Mouse (Mus musculus): ENCODE data around the gene Tpcn2. TPM values are rescaled to one million over a fixed set of nuclear protein-coding genes. Genes with fewer than 3 reads are reported as not detected.

The Tpcn2 gene
- polyA plus RNA-seq, 1 experiment = 32.4 TPM

GRCm38 (mm10) chr7:145242851-145243712, 40.7 kb downstream of the Tpcn2 start:
- peak; percentile 67 for DNase-seq (ENCODE audit: low spot score)

- DNase-seq (ENCODE audit: low spot score) = no peak
Observed at GRCm38 (mm10) chr7:145242028-145242427, 41.8 kb downstream of the Tpcn2 start.

- DNase-seq (ENCODE audit: low spot score) = no peak
Observed at GRCm38 (mm10) chr7:145240929-145241328, 42.9 kb downstream of the Tpcn2 start.

- DNase-seq (ENCODE audit: low spot score) = no peak
Observed at GRCm38 (mm10) chr7:145239736-145240505, 43.9 kb downstream of the Tpcn2 start.

- DNase-seq (ENCODE audit: low spot score) = no peak
Observed at GRCm38 (mm10) chr7:145239145-145239544, 44.7 kb downstream of the Tpcn2 start.

GRCm38 (mm10) chr7:145234841-145235790, 48.7 kb downstream of the Tpcn2 start:
- DNase-seq (ENCODE audit: low spot score) = no peak

- DNase-seq (ENCODE audit: low spot score) = no peak
Observed at GRCm38 (mm10) chr7:145231659-145232058, 52.2 kb downstream of the Tpcn2 start.

- DNase-seq (ENCODE audit: low spot score) = no peak
Observed at GRCm38 (mm10) chr7:145226641-145227040, 57.2 kb downstream of the Tpcn2 start.

GRCm38 (mm10) chr7:145225626-145226025, 58.2 kb downstream of the Tpcn2 start:
- no peak for DNase-seq (ENCODE audit: low spot score)

GRCm38 (mm10) chr7:145221841-145222689, 61.7 kb downstream of the Tpcn2 start:
- DNase-seq (ENCODE audit: low spot score) = peak; percentile 57

GRCm38 (mm10) chr7:145221346-145221745, 62.5 kb downstream of the Tpcn2 start:
- no peak for DNase-seq (ENCODE audit: low spot score)

- DNase-seq (ENCODE audit: low spot score) = no peak
Observed at GRCm38 (mm10) chr7:145219420-145219831, 64.4 kb downstream of the Tpcn2 start.

GRCm38 (mm10) chr7:145216591-145216990, 67.2 kb downstream of the Tpcn2 start:
- DNase-seq (ENCODE audit: low spot score) = no peak

GRCm38 (mm10) chr7:145215476-145215875, 68.3 kb downstream of the Tpcn2 start:
- no peak for DNase-seq (ENCODE audit: low spot score)

- no peak for DNase-seq (ENCODE audit: low spot score)
Observed at GRCm38 (mm10) chr7:145211680-145212659, 71.8 kb downstream of the Tpcn2 start.

GRCm38 (mm10) chr7:145210477-145211070, 73.2 kb downstream of the Tpcn2 start:
- DNase-seq (ENCODE audit: low spot score) = no peak

GRCm38 (mm10) chr7:145208006-145208405, 75.8 kb downstream of the Tpcn2 start, which contains the start of gene 1810010D01Rik:
Gene 1810010D01Rik, minus strand, starts transcription at chr7:145208119.
- DNase-seq (ENCODE audit: low spot score) = no peak

- DNase-seq (ENCODE audit: low spot score) = no peak
Observed at GRCm38 (mm10) chr7:145206801-145207200, 77.0 kb downstream of the Tpcn2 start.

GRCm38 (mm10) chr7:145206056-145206610, 77.7 kb downstream of the Tpcn2 start:
- no peak for DNase-seq (ENCODE audit: low spot score)

Data from urinary bladder, adult 2 months (tissue).